In the genomic region with DNA sequence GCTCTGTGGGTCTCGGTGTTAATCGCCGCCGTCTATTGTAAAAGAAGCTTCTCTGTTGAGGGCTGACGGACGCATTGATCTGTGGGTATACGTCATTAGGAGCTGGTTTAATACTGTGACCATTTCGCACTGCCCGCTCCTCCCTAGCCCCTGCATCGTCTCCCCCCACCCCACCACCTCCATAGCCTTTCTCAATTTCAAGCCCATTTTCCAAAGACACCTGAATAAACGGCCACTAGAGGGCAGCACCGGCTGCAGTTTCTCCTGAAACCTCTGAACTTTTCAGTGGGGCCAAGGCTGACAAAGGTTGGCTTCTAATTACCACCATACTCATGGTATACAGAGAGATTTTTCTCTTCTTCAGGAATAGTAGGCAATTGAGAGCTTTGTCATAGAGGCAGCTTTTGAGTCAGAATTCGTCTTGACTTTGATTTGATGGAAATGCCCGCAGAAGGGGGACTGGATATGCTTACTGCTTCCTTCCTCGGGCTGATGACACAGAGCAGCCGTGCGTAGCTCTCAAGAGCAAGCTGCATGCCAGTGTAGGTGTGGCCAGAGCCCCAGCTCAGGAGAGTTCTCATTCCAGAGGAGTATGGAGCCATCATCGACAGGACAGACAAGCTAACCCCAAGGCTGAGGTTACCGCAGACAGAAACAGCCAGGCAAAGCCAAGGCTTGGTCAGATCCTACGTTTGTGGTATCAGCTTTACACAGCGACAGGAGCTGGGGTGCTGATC, we compare ENCODE assay signal across 8 mouse cellular contexts. TPM values are rescaled to one million over a fixed set of nuclear protein-coding genes. Genes with fewer than 3 reads are reported as not detected.
A peak's percentile ranks its signal among the peaks of the same experiment; 100 is the strongest.
DNase-seq lines count a peak whose midpoint lies in the region; ATAC-seq and TF ChIP-seq lines count a peak whose summit lies in the region.

No protein-coding gene starts in this region.

- H3K27me3 ChIP-seq in cerebellum, adult 2 months (ENCODE audit: control insufficient read depth, insufficient read depth, low read length): no peaks in the 10 kb centered on the region
- no peaks in the 10 kb centered on the region for H3K27me3 ChIP-seq in forebrain, postnatal 0 days (ENCODE audit: insufficient read depth, low read length)
- peaks cover 14% of the 10 kb centered on the region; the same call in 1 of the 2 replicates for H3K27me3 ChIP-seq in hindbrain, embryonic 10.5 days (ENCODE audit: insufficient read depth, poor library complexity, severe bottlenecking)
- H3K27me3 ChIP-seq in lung, embryonic 16.5 days (ENCODE audit: control insufficient read depth, insufficient read depth, low read depth, low read length): no peaks in the 10 kb centered on the region

- peak; percentile 72; the same call in 1 of the 2 replicates for TF ChIP-seq CTCF in cerebellum, adult 2 months (IDR thresholded peaks at IDR 0.05; ENCODE audit: borderline replicate concordance, insufficient read depth, low read depth, low read length)
- TF ChIP-seq CTCF in forebrain, postnatal 0 days (IDR thresholded peaks at IDR 0.05; ENCODE audit: low read depth): peak; percentile 93

- H3K4me3 ChIP-seq in cerebellum, adult 2 months (replicated peaks; ENCODE audit: insufficient read depth, low read depth, low read length): peak overlapping the region; percentile 67
- H3K4me3 ChIP-seq in forebrain, postnatal 0 days (ENCODE audit: low read depth, low read length): peak overlapping the region; percentile 39
- H3K4me3 ChIP-seq in hindbrain, embryonic 10.5 days: peak overlapping the region; percentile 49
- peak overlapping the region; percentile 41 for H3K4me3 ChIP-seq in lung, embryonic 16.5 days (ENCODE audit: low read length)

- 25% methylated on average over 21 of the region's 21 CpGs for WGBS in cerebellum, adult 2 months
- WGBS in forebrain, postnatal 0 days: 22% methylated on average over 21 of the region's 21 CpGs
- WGBS in hindbrain, embryonic 10.5 days: 32% methylated on average over 21 of the region's 21 CpGs
- 21% methylated on average over 21 of the region's 21 CpGs for WGBS in lung, embryonic 16.5 days

- no peak for TF ChIP-seq POLR2A in cerebellum, adult 2 months (IDR thresholded peaks at IDR 0.05; ENCODE audit: borderline replicate concordance, insufficient read depth, low read length)

- no peaks in the 10 kb centered on the region for H3K4me1 ChIP-seq in cerebellum, adult 2 months (ENCODE audit: control insufficient read depth, insufficient read depth, low read length)
- H3K4me1 ChIP-seq in forebrain, postnatal 0 days (ENCODE audit: insufficient read depth): no peaks in the 10 kb centered on the region
- peaks cover 6% of the 10 kb centered on the region; the same call in 1 of the 2 replicates for H3K4me1 ChIP-seq in hindbrain, embryonic 10.5 days (replicated peaks)
- H3K4me1 ChIP-seq in lung, embryonic 16.5 days (replicated peaks; ENCODE audit: control insufficient read depth, insufficient read depth, low read length): no peaks in the 10 kb centered on the region; the same call in 1 of the 2 replicates

- H3K27ac ChIP-seq in cerebellum, adult 2 months (ENCODE audit: insufficient read depth, low read length): no peak overlapping the region
- peak overlapping the region; percentile 67 for H3K27ac ChIP-seq in forebrain, postnatal 0 days (ENCODE audit: low read depth, low read length)
- H3K27ac ChIP-seq in hindbrain, embryonic 10.5 days: peak overlapping the region; percentile 69
- H3K27ac ChIP-seq in lung, embryonic 16.5 days (ENCODE audit: low read length): no peak overlapping the region

- peak; percentile 94 for DNase-seq in MN1 (ENCODE audit: low spot score)
- DNase-seq in cerebellum, adult 2 months: peak; percentile 70 to 83
- peak; percentile 95 for DNase-seq in forebrain, postnatal 0 days
- peak; percentile 86 for DNase-seq in hindbrain, embryonic 10.5 days (ENCODE audit: low spot score)
- DNase-seq in layer of hippocampus, adult 9-10 months (ENCODE audit: low spot score): peak; percentile 87
- peak; percentile 81 for DNase-seq in ovary, postnatal 14 days (ENCODE audit: low spot score)
- DNase-seq in thymus, postnatal 36 days: peak; percentile 47 to 64

- peak overlapping the region; percentile 57 for H3K4me2 ChIP-seq in forebrain, postnatal 0 days (ENCODE audit: low read depth)
- peak overlapping the region; percentile 57 for H3K4me2 ChIP-seq in lung, embryonic 16.5 days (ENCODE audit: low read depth, low read length)

- peak overlapping the region; percentile 49 for H3K9ac ChIP-seq in forebrain, postnatal 0 days
- H3K9ac ChIP-seq in lung, embryonic 16.5 days (ENCODE audit: low read length): peak overlapping the region; percentile 4; the same call in 1 of the 2 replicates

- no peaks in the 10 kb centered on the region for H3K9me3 ChIP-seq in forebrain, postnatal 0 days (ENCODE audit: low read length)
- no peaks in the 10 kb centered on the region for H3K9me3 ChIP-seq in hindbrain, embryonic 10.5 days
- no peaks in the 10 kb centered on the region for H3K9me3 ChIP-seq in lung, embryonic 16.5 days (ENCODE audit: control insufficient read depth, low read length)

- peak; percentile 92 for ATAC-seq in forebrain, postnatal 0 days
- ATAC-seq in lung, embryonic 16.5 days (ENCODE audit: low read depth): peak; percentile 59; the same call in 1 of the 2 replicates

- no peaks in the 10 kb centered on the region for H3K36me3 ChIP-seq in forebrain, postnatal 0 days (ENCODE audit: insufficient read depth)
- H3K36me3 ChIP-seq in hindbrain, embryonic 10.5 days: no peaks in the 10 kb centered on the region
- H3K36me3 ChIP-seq in lung, embryonic 16.5 days (ENCODE audit: control insufficient read depth, insufficient read depth, low read length): no peaks in the 10 kb centered on the region

RNA-seq across cellular contexts. Expression of gene Mobp, which starts 42.0 kb away (rescaled TPM):
- polyA plus RNA-seq in cerebellum, adult 2 months (2012; rRNA removed): 1,427 and 1,761 TPM in 2 replicates
- 0.08 TPM in 1 of 2 replicates, not detected in the other for total RNA-seq in forebrain, postnatal 0 days (2014; rRNA removed)
- 0.18 TPM in 1 of 2 replicates, not detected in the other for polyA plus RNA-seq in forebrain, postnatal 0 days (2015; fragmentation: Nextera tagmentation; extraction: Ambion mirVana)
- 0.22 and 0.26 TPM in 2 replicates for polyA plus RNA-seq in hindbrain, embryonic 10.5 days (2016; fragmentation: Nextera tagmentation; extraction: Ambion mirVana)
- polyA plus RNA-seq in lung, embryonic 16.5 days (2015; fragmentation: Nextera tagmentation; extraction: Ambion mirVana): not detected in 2 replicates

Comparison
In these comparisons a context has a peak if more than half of its experiments do, and no peak if none do; other contexts are left out.
1. H3K27ac ChIP-seq: peak in forebrain, postnatal 0 days (single experiment) and hindbrain, embryonic 10.5 days (single experiment); none in cerebellum, adult 2 months (single experiment) and lung, embryonic 16.5 days (single experiment).
2. RNA of gene Mobp, which starts 42.0 kb away (polyA plus RNA-seq): 1,427 to 1,761 TPM in cerebellum, adult 2 months; 0.22 to 0.26 TPM in hindbrain, embryonic 10.5 days, 0.18 TPM in forebrain, postnatal 0 days and not detected in lung, embryonic 16.5 days; every median in the first group is over 1,000 times any median in the second.
3. Peak in every context shown above with its lines, with median percentiles within 50 percentile points of each other: DNase-seq and H3K4me3 ChIP-seq.